ENCODE assay signal across 15 mouse cellular contexts in genomic region chrX:101126977-101127376, GRCm38 (mm10). TPM values are rescaled to one million over a fixed set of nuclear protein-coding genes. Genes with fewer than 3 reads are reported as not detected.
A peak's percentile ranks its signal among the peaks of the same experiment; 100 is the strongest.
DNase-seq lines count a peak whose midpoint lies in the region; ATAC-seq and TF ChIP-seq lines count a peak whose summit lies in the region.
"Had no signal": no experiment of that assay in that cellular context is flagged by ENCODE, and none has a peak within 500 bp of the region (broad histone marks: within the 10 kb centered on the region; RNA-seq: fewer than 3 reads in every experiment).

No protein-coding gene starts in this region.

- H3K4me3 ChIP-seq in lung, postnatal 0 days (ENCODE audit: low read depth, low read length) = no peak overlapping the region
- no peak overlapping the region for H3K4me3 ChIP-seq in myocyte
- no peak overlapping the region for H3K4me3 ChIP-seq in hindbrain, embryonic 13.5 days
- H3K4me3 ChIP-seq: forebrain, embryonic 10.5 days; hindbrain, embryonic 12.5 days; midbrain, embryonic 15.5 days; neural tube, embryonic 13.5 days had no signal

- H3K27ac ChIP-seq in lung, postnatal 0 days (ENCODE audit: low read length) = 0 out of 2 replicates have a peak overlapping the region, but pooled peaks have one; percentile 3
- no peak overlapping the region for H3K27ac ChIP-seq in hindbrain, embryonic 13.5 days
- H3K27ac ChIP-seq: forebrain, embryonic 10.5 days; hindbrain, embryonic 12.5 days; liver, embryonic 14.5 days; midbrain, embryonic 15.5 days; neural tube, embryonic 13.5 days had no signal

- no peak overlapping the region for H3ac ChIP-seq in myocyte (ENCODE audit: control insufficient read depth, insufficient read length)

- H3K9me3 ChIP-seq in lung, postnatal 0 days (ENCODE audit: low read length) = no peaks in the 10 kb centered on the region
- no peaks in the 10 kb centered on the region for H3K9me3 ChIP-seq in hindbrain, embryonic 13.5 days
- H3K9me3 ChIP-seq: forebrain, embryonic 10.5 days; hindbrain, embryonic 12.5 days; midbrain, embryonic 15.5 days; neural tube, embryonic 13.5 days had no signal

- no peak for TF ChIP-seq EP300 in lung, postnatal 0 days (IDR thresholded peaks at IDR 0.05)

- H3K4me1 ChIP-seq in lung, postnatal 0 days (ENCODE audit: insufficient read depth, low read depth, low read length) = no peaks in the 10 kb centered on the region
- H3K4me1 ChIP-seq in hindbrain, embryonic 13.5 days (replicated peaks) = no peaks in the 10 kb centered on the region
- H3K4me1 ChIP-seq: forebrain, embryonic 10.5 days; hindbrain, embryonic 12.5 days; midbrain, embryonic 15.5 days; neural tube, embryonic 13.5 days had no signal

- no peak overlapping the region for H3K4me2 ChIP-seq in lung, postnatal 0 days (replicated peaks; ENCODE audit: low read depth, low read length)
- peak overlapping the region; percentile 71 for H3K4me2 ChIP-seq in myocyte (ENCODE audit: low read depth)
- H3K4me2 ChIP-seq in hindbrain, embryonic 13.5 days = no peak overlapping the region
- H3K4me2 ChIP-seq: hindbrain, embryonic 12.5 days; midbrain, embryonic 15.5 days; neural tube, embryonic 13.5 days had no signal

- WGBS in lung, postnatal 0 days = 35% methylated on average over 2 of the region's 2 CpGs
- 73% methylated on average over 2 of the region's 2 CpGs for WGBS in hindbrain, embryonic 13.5 days

- no peaks in the 10 kb centered on the region for H3K79me2 ChIP-seq in myocyte (ENCODE audit: control insufficient read depth, insufficient read depth)

- DNase-seq in heart, adult 8-10 months (ENCODE audit: low spot score) = peak; percentile 14
- no peak for DNase-seq in heart, postnatal 25 days (ENCODE audit: low spot score)
- DNase-seq in lung, postnatal 0 days (ENCODE audit: low spot score) = peak; percentile 36
- no peak for DNase-seq in lung, adult 18-20 months
- DNase-seq: cerebellum, adult 11 months; thymus, postnatal 36 days had no signal

- no peaks in the 10 kb centered on the region for H3K36me3 ChIP-seq in lung, postnatal 0 days (ENCODE audit: insufficient read depth, low read length)
- H3K36me3 ChIP-seq in myocyte (ENCODE audit: control insufficient read depth, insufficient read depth) = no peaks in the 10 kb centered on the region
- no peaks in the 10 kb centered on the region for H3K36me3 ChIP-seq in hindbrain, embryonic 13.5 days
- H3K36me3 ChIP-seq: forebrain, embryonic 10.5 days; hindbrain, embryonic 12.5 days; midbrain, embryonic 15.5 days; neural tube, embryonic 13.5 days had no signal

- peak; percentile 37 for ATAC-seq in lung, postnatal 0 days
- ATAC-seq in common myeloid progenitor, adult 5-6 weeks (replicated peaks; ENCODE audit: low read depth, poor library complexity, severe bottlenecking) = peak; percentile 70
- ATAC-seq in hindbrain, embryonic 13.5 days (ENCODE audit: low FRiP score) = no peak
- no peak for ATAC-seq in erythroid progenitor cell, adult 5-6 weeks (replicated peaks; ENCODE audit: low FRiP score, poor library complexity, severe bottlenecking)
- ATAC-seq: midbrain, embryonic 15.5 days had no signal

- intact Hi-C loops in heart, postnatal 25 days (cut with DNase I) = no loop called here

- no peak for TF ChIP-seq POLR2A in myocyte (IDR thresholded peaks at IDR 0.05; ENCODE audit: insufficient read length, low read depth)

- H3K9ac ChIP-seq in lung, postnatal 0 days (replicated peaks; ENCODE audit: low read depth) = no peak overlapping the region
- H3K9ac ChIP-seq in hindbrain, embryonic 13.5 days = no peak overlapping the region
- H3K9ac ChIP-seq: hindbrain, embryonic 12.5 days; liver, embryonic 14.5 days; midbrain, embryonic 15.5 days; neural tube, embryonic 13.5 days had no signal

- no peak for TF ChIP-seq CTCF in lung, postnatal 0 days (IDR thresholded peaks at IDR 0.05)

- no peaks in the 10 kb centered on the region for H3K27me3 ChIP-seq in lung, postnatal 0 days (replicated peaks; ENCODE audit: insufficient read depth, low read length)
- H3K27me3 ChIP-seq in myocyte (ENCODE audit: control insufficient read depth, insufficient read depth, insufficient read length) = no peaks in the 10 kb centered on the region
- no peaks in the 10 kb centered on the region for H3K27me3 ChIP-seq in hindbrain, embryonic 13.5 days
- H3K27me3 ChIP-seq: hindbrain, embryonic 12.5 days; midbrain, embryonic 15.5 days; neural tube, embryonic 13.5 days had no signal

TF ChIP-seq in myocyte, 11 proteins besides CTCF, POLR2A, EP300 and RAD21:
- TF ChIP-seq MYOD1 (IDR thresholded peaks at IDR 0.05; ENCODE audit: control insufficient read depth in 1 of 3, insufficient read length in 2 of 3, low read depth in 2 of 3) (no peak), CEBPB (IDR thresholded peaks at IDR 0.05; ENCODE audit: insufficient read depth, poor library complexity, severe bottlenecking) (no peak), MAX (IDR thresholded peaks at IDR 0.05; ENCODE audit: low read depth) (no peak), TCF12 (IDR thresholded peaks at IDR 0.05; ENCODE audit: insufficient read depth, poor library complexity, severe bottlenecking) (no peak), TCF3 (IDR thresholded peaks at IDR 0.05; ENCODE audit: insufficient read length, low read depth) (no peak), USF1 (IDR thresholded peaks at IDR 0.05; ENCODE audit: low read depth) (no peak), REST (IDR thresholded peaks at IDR 0.05; ENCODE audit: insufficient read depth, insufficient read length) (no peak)

RNA-seq across cellular contexts. Expression of gene Slc7a3, which starts 41.2 kb away (rescaled TPM):
- under 1 TPM in 2 of 4 experiments, not detected in 2; 0.14 to 0.19 TPM for total RNA-seq in heart, adult 8-10 months (2022)
- under 1 TPM in 1 of 2 experiments, not detected in 1; 0.29 TPM for total RNA-seq in heart, postnatal 25 days (2021)
- polyA plus RNA-seq in lung, postnatal 0 days (2015; fragmentation: Nextera tagmentation; extraction: Ambion mirVana) = 0.19 and 0.29 TPM in 2 replicates
- total RNA-seq in common myeloid progenitor, adult 5-6 weeks (2017) = 0.09 TPM in 1 of 2 replicates, not detected in the other
- 19.0 TPM for polyA plus RNA-seq in myocyte (2012; fragmentation: generic; extraction: Trizol)
- 1.1 and 1.5 TPM in 2 replicates for polyA plus RNA-seq in hindbrain, embryonic 13.5 days (2015; fragmentation: Nextera tagmentation; extraction: Ambion mirVana)
- not detected in 2 replicates for total RNA-seq in erythroid progenitor cell, adult 5-6 weeks (2015; ENCODE audit: low replicate concordance)
- total RNA-seq in erythroid progenitor cell, adult 5-6 weeks (2017; ENCODE audit: low replicate concordance) = not detected in 2 replicates

Comparison
In these comparisons a context has a peak if more than half of its experiments do, and no peak if none do; other contexts are left out.
1. DNase-seq: peak in heart, adult 8-10 months (single experiment) and lung, postnatal 0 days (single experiment); none in heart, postnatal 25 days (single experiment) and lung, adult 18-20 months (0 of 2).
2. ATAC-seq: peak in lung, postnatal 0 days (single experiment) and common myeloid progenitor, adult 5-6 weeks (single experiment); none in hindbrain, embryonic 13.5 days (single experiment) and erythroid progenitor cell, adult 5-6 weeks (single experiment).